Mouse (Mus musculus) lung, postnatal 10 days (tissue): ENCODE measurements around the gene Camk1d.
"Not testable (repeated sequence)": the region's sequence is repeated elsewhere in the genome, so short reads cannot be mapped to it uniquely, and the experiment has no call there.

ENCODE experiments used
- DNase-seq: peaks from one replicate; pipeline ENCODE4 v3.0.0; 2021

Gene Camk1d

DNA sequence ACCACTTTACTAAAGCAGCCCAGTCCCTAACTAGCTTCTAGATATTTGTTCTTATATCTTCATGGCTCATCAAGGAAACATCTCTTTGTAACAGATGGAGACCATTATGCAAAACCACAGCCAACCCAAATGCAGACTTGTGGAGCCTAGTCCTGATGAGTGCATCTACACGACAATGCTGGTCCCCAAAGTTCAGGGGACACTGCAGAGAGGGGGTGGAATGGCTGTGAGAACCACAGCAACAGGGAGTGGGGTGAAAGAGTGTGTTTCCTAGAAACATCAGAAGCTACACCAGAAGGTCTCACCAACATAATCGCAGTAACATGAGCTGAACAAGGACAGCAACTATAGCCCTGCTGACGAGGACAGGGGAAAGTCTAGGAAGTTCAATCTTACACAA is 152.9 kb downstream of the Camk1d start:
- DNase-seq: no peak

DNA sequence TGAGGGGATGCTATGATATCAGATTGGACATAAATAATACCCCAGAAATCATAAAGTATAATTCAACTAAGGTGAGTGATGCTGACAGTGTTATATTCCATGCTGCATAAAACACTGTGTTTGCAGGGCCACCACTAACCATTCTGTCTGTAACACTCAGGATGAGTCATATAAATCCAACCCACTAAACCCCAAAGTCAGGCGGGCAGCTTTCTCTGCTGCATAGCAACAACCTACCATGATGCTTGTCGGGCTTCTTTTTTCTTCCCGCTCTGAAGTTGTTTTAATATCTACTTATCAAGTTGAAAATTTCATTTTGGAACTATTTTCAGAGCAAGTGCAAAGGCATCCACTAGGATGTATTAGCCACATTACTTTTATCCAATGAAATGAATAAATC is 161.1 kb downstream of the Camk1d start:
- DNase-seq: no peak

DNA sequence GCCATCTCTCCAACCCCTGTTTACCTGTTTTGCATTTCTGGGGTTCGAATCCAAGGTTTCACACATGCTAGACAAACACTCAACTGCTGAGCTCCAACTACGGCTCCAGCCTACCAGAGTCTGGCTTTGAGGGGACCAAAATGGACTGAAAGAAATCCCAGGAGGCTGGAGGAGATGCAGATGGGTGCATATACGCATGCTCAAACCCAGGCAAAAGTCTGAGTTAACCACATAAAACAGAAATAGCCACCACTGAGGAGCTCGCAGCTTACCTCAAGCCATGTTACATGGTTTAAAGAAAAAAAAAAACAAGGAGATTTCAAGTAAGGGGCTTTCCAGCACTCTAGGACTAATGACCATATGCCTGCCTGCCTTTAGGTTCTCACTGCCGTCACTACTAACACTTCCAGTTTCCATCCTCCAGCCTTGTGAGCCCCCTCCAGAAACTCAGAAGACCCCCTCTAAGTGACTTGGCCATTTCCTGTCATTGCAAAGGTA is 162.5 kb downstream of the Camk1d start:
- no peak for DNase-seq

DNA sequence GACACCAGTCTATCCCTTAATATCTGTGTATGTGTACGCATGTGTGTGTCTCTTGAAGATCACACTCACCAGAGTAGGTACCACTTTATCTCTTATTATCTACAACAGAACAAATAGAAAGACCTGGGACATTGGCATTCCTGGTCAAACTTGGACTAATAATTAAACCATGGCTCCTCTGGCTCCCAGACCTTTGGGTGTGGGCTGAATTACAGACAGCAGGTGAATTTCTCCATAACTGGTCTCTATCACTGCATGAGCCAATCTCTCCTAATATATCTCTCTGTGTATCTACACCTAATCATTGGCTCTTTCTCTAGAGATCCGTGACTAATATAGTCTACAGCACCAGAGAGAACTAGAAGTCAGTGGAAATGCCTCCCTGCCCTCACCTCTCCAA is 165.0 kb downstream of the Camk1d start:
- no peak for DNase-seq

DNA sequence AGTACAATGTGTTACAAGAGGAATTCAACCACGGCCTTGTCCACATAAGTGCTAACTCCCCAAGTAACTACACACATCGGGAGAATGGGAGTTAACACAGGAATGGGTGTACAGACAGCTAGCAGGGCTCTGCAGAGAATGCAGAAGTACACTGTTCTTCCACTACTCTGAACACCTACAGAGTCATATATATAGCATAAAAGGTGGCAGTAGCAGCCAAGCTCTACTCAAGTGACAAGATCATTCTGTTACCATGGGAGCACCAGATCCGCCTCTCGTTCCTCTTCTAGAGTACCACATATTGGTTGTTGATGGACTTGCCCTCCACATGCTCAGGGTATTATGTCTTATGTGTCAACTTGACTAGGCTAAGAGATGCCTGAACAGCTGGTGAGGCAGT is 165.4 kb downstream of the Camk1d start:
- no peak for DNase-seq

DNA sequence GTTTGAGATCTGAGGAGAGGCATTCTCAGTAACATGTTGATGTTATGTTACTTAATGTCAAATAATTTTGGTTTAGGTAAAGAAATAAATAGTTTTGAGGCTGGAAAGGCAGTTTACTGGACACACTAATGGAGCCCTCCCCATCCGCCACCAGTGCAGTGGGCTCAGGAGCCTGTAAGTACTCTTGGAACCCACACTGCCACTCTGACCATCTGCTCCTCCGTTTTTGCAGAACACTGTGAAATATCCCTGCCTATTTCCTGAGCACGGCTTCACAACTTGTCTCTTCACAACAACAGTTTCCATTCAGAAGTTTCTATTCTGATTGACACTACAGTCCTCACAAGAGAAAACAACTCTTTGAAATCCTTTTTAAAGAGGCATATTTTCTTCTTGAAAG is 173.4 kb downstream of the Camk1d start:
- DNase-seq: no peak

DNA sequence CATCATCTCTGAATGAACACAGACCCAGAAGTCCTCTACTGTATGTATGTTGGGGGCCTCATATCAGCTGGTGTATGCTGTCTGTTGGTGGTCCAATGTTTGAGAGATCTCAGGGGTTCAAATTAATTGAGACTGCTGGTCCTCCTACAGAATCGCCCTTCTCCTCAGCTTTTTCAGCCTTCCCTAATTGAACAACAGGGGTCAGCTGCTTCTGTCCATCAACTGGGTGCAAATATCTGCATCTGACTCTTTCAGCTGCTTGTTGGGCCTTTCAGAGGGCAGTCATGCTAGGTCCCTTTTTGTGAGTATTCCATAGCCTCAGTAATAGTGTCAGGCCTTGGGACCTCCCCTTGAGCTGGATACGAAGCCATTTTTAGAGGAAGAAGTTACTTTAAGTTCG is 174.4 kb downstream of the Camk1d start:
- not testable (repeated sequence) for DNase-seq

DNA sequence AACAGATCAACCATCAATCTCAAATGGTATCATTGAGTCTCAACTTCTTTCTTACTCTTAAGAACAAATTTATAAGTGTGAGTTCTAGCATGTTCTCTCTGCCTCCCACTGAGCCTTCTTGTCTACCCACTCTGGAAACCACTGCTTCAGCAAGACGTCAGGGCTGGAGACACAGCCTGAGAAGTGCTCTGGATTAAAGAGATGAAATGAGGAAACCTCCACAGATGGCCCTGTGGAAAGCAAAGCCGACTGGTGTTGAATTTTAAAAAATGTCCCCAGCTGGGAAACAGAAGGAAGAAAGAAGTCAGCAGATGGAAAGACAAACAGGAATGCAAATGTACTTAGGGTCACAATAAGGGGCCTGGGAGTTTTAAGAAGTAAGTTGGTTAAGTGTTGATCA is 180.4 kb downstream of the Camk1d start:
- DNase-seq: no peak

DNA sequence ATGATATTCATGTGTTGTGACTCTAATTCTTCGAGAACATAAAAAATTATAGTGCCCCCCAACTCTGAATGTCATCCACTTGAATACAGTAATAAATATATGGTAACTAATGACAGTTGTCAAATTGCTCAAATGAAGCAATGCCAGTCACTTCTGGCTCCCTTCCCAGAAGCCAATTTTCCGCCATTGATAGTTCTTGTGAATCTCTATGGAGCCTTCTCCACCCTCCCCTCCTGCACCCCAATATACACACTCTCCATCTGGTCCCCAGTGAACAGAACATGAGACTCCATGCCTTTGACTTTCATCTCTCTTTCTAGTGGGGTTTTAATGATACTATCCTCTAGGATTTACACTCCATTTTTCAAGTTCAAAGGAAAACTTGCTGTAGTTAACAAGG is 184.3 kb downstream of the Camk1d start:
- no peak for DNase-seq

DNA sequence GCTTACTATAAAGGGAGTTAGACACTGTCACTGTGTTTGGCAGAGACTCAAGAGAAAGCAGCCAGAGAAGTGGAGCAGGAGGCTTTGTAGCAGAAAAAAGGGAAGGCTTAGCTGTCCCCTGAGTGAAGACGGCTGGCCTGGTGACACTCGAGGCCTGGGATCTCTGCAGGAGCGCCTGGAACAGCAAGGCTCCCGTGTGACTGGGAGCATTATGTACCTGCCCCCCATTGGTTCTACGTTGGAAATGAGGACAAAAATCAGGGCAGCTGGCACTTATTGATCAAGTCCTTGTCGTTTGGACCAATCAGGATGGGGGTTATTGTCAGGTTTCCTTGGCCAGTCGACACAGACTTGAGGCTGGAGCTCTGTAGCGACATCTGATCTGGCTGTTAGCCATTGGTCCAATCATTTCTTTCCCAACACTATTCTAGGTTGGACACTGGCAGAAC is 195.1 kb downstream of the Camk1d start:
- DNase-seq: peak; percentile 68

DNA sequence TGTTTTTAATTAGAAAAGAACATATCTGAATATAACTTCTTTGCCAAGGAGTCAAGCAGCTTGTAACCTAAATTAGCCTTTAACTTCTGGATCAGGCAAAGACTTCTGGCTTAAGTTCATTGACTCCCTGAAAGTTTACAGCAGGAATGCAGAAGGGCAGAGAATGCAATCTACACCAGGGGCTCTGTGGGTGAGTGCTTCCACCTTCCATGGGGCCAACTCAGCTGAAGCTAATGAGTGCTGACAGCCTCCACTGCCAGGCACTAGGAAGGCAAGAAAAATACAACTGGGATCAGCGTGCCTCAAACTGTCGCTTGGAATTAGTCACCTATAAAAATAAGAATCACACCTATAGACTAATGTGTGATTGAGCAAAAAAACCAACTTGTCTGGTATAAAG is 199.2 kb downstream of the Camk1d start:
- no peak for DNase-seq

DNA sequence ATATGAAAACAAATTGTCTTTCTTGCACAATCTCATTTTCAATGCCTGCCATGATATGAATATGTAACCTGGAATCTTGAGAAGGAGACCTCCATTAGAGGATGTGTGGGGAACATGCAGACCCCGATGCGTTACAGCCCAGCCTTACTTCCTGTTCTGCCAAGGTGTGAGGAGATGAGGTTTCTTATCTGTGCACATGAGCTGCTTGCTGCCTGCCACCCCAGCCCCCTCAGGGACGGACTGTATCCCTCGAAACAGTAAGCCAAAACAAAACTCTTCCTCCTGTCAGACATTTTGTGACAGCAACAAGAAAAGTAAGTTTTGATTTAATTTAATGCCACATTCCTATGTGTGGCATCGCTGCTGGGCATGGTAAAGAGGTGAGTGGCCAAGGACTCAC is 200.2 kb downstream of the Camk1d start:
- DNase-seq: no peak

DNA sequence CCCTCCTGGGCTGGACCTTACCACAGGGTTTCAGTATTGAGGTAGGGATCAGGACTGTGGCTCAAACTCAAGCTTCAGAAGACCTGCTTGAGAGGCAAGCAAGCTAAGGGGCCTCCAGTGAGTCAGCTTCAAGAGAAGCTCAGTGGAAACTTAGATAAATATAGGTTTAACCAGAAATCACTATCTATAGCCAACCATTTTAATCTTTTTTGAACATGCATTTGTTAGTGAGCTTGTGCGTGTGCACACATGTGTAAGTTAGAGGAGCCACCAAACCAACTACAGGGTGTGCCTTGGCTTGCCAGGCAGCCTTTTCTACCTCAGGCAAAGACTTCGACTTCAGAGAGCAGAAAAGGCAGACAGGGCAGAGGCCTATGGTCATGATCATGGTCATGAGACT is 200.7 kb downstream of the Camk1d start:
- no peak for DNase-seq

DNA sequence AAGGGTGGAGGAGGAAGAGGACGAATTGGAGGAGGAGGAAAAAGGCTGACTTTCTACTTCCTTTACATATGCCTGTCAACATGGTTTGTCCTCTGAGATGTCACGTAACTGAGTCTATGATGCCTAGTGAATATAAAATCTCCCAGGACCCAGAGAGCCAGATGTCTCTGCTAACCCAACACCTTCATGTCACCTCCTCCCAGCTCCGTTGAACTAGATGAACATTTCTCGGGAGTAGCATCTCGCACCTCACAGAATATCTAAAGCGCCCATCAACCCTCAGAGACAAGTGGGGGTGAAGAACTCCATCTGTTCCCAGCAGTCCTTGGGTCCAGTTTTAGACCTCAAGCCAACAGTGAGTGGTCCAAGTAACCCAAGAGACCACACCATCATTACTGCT is 204.3 kb downstream of the Camk1d start:
- DNase-seq: peak; percentile 23

DNA sequence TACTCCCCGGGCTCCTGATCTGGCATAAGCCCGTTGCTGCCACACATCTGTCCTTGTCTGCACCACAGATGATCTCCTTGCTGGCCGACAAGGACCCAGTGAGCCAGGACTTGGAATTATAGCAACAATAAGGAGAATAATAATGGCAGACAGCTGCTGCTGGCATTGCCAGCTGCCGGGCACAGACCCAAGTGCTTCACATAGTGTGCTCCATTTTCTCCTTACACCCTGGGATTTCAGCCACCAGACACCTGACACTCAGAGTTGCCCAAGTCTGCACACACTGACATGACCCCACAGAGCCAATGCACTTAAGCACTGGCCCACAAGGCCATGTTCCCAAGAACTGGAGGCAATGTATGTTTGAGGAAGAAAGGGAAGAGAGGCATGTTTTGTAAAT is 214.7 kb downstream of the Camk1d start:
- no peak for DNase-seq

DNA sequence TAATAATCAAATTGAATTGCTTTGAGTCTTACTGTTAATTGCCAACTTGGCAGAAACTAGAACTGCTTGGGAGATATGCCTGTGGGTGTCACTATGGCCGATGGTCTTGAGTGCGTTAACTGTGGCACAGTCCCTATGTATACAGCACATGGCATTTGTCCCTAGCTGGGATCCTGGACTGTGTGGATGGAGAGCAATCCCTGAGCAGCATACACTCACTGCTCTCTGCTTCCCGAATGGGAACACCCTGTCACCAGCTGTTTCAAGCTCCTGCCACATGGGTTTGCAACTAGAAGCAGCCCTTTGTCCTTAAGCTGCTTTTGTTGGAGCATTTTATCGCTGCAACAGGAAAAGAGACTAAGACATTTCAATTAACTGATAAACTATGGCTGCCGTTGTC is 224.4 kb downstream of the Camk1d start:
- no peak for DNase-seq

DNA sequence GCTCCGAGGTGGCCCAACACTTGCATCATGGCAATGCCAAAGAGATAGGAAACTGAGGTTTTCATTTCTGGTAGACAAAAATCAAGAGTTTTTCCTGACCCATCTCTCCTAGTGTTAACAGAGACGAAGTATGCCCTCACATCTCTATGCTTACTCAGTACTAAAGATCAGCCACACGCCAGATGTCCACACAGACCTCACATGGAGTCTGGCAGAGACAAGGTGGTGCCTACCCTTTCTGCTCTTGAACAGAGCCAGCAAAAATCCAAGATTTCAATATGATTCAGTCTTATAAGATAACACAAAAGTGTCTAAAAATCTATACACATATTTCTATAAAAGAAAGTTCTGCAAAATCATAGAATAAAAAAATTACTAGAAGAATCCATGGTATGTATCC is 227.0 kb downstream of the Camk1d start:
- DNase-seq: no peak

DNA sequence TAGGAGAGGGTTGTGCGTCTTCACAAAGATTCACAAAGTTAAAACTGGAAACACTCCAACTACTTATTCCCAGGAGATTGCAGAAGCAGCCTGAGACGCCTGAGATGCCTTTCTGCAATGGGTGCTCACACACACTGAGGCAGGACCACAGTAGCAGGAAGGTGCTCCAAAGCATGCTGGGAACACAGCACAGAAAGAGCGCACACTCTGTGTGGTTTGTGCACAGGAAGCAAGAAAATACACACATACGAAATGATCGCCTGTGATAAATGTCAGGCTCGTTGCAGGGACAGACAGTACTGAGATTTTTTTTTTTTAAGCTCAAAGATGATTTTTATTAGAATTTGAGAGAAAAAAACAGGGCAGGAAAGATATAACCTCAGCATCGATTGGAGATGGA is 227.7 kb downstream of the Camk1d start:
- no peak for DNase-seq

DNA sequence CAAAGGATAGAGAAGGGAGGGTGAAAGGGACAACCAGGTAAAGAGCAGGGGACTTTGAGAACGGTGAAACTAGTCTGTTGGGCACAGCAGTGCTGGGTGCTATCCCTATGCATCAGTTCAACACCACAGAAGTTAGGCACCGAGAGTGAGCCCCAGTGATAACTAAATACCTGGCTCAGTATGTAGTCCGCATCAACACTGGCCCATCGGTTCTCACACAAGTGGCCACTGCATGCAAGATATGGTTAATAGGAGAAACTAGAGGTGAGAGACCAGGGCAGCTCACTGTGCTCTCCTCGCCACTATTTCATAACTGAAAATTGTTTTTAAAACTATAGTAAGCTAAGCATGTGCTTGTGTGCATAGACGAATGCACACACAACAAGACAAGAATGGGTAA is 228.5 kb downstream of the Camk1d start:
- DNase-seq: no peak

DNA sequence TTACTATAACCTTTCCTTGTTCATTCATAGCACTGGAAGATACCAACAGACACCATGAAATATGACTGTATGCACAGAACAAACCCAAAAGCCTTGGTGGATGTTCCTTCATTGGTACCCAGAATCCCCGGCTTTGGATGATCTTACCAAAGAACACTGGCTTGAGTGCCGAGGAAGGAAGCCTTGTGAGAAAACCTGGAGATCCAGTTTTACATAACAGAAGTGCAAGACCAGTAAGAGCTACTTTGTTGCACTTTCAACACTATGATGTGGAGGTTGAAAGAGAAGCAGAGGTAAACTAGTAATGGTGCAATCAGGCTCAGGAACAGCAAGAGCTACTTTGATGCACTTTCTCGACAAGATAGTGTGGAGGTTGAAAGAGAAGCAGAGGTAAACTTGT is 234.4 kb downstream of the Camk1d start:
- DNase-seq: no peak

DNA sequence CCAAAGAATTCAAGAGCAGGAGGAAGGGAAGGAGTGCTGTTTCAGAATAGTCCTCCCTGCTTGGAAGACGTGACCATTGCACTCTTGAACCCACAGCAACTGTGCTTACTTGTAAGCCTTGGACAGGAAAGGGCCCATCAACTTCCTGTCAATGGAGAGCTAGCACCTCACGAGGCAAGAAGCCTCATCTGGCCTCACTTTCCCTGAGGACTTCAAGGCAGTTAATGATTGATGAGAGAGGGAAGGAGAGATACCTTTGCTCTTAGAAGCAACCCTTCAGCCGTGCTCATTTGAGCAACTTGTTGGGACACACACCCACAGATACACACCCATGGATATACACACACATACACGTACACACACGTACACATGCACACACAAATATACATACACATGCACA is 235.6 kb downstream of the Camk1d start:
- DNase-seq: no peak

DNA sequence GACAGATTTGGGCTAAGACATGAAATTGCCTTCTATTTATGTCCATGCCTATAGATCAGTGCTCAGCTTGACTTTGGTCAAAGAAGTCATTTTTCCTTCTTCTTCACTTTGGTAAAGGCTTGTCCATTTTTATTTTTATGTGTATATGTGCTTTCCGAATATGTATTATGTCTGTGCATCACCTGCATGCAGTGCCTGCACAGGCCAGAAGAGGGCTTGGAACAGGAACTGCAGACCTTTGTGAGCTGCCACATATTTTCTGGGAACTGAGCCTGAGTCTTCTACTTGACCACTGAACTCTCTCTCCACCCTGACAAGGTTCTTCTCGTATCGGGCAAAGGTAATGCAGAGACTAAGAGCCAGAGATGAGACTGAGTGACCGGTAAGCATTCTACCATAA is 236.1 kb downstream of the Camk1d start:
- no peak for DNase-seq

DNA sequence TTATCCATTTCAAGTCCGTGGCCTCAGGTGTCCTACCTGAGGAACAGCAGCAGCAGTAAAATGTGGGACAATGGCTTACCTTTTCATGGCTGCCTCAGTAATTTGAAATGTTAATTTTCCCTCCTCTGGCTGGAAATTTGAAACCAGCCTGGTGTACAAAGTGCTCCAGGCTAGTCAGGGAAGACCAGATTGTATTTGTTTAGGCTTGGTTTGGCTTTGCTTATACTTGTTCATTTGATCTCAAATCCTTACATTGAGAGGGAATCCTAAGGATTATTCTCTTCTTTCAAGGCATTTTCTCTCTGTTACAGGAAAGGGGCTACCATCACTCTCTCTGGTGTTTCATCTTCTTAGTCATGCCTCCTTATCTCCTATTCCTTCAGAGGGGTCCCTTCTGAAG is 236.8 kb downstream of the Camk1d start:
- DNase-seq: no peak

DNA sequence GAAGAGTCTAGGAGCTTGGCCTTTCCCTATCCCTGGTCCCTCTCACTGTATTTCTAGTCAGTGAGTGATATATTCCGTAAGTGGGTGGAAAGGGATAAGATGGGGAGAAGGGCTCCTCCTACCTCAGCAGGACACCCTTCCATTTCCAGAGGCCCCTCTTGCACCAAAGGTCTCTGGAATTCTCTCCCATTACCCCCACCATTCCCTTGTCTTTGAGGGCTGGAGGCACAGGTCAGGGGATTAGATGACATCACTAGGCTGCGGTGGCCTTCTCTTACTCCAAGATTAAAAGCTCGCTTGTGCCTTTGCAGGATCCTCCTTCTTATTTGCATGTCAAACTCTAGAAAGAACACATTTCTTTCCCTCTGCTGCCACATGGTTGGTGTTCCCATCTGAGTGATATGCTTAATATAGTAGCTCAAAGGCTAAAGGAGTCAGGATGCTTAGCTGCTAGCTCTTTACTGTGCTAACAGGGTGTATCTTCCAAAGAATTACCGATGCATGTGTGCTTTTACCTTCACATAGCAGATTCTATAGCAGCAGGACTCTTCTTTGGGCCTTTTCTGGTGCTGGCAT is 244.9 kb downstream of the Camk1d start:
- DNase-seq: no peak

DNA sequence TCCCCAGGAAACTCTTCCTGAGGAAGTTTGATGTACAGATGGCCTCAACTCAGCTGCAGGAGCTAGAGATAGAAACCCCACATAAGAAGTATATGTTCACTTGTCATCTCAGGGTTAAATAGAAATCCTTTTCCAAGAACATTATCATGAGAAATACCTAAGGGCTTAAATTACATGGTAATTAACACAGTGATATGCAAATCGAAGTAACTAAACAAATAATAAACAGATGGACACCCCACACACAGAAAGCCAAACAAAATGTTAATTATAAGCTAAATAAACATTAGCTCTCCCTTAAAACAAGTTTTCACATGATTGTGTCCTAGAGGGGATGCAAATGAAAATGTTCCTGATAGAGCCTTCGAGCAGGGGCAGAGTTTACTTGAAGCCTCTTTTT is 246.8 kb downstream of the Camk1d start:
- DNase-seq: no peak
